Mouse (Mus musculus): ENCODE measurements at regions not wholly inside any gene's neighbourhood (a gene's known extent, or its start where the extent isn't known, plus 50 kb on each side); places are given as distances from the start of the nearest gene placed in this dataset.

DNA sequence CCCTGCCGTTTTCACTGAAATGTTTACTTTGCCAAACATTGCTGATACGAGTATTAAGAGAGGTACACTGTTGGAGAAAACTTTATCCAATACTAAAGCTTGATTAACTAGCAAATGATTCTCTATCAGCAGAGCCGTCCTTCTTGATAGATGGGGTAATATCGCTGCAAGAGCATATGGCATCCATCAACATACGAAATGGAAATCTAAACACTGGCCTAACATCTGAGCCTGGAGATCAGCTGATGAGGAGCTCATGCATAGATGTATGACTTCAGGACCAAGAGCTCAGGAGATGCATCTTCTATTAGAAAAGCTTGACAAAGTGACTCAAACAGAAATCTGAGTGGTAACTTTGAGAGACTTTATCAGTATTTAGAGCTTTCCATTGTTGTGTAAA, 666.5 kb downstream of the Defb40 start:
- DNase-seq (ENCODE audit: low spot score), result no peak

DNA sequence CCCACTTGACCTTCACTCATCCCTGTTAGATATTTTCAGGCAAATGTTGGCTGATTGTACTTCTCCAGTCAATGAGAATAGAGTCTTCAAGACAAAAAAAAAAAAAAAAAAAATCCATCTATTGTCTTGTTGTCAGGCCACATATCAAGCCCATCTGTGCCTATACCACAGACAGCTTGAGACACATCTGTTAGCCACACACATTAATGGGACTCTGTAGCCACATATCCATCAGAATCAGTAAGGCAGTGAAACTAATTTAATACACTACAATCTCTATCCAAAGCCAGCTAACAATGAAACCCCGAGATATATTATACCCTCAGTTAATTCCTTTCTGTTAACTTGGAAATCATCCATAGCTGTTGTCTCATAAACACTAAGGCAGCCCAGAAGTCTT, 667.1 kb downstream of the Defb40 start:
- DNase-seq (ENCODE audit: low spot score), result peak; percentile 11

DNA sequence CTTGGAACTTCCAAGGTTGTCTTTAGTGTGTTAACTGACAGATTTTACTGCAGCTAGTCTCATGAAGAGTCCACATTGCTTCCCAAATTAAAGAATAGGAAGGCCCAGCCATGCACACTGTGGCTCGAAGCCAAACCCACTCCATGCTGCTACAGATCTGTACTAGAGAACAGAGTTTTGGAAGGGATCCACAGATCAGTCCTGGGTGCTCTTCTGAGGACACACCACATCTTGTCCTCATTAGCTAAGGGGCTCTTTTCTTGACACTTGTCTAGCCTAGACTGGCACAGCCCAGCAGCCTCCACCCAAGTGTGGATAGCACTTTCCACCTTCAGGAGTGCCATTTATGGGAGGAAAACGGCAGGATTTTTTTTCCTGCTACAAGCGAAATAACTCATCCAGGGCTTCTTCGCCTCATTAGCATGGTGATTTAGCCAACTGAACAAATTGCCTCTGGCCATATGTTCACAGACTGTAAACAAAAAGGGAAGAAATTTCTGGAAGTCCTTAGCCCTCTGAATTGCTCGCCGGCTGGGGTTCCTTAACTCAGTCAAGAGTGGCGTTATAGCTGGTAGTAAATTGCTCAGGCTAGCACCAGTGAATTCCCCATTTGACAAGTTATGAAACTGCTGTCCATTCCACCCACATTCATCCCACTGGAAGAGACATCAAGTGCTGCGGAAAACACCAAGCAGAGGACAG, 690.4 kb downstream of the Defb40 start:
- DNase-seq (ENCODE audit: low spot score), result no peak

DNA sequence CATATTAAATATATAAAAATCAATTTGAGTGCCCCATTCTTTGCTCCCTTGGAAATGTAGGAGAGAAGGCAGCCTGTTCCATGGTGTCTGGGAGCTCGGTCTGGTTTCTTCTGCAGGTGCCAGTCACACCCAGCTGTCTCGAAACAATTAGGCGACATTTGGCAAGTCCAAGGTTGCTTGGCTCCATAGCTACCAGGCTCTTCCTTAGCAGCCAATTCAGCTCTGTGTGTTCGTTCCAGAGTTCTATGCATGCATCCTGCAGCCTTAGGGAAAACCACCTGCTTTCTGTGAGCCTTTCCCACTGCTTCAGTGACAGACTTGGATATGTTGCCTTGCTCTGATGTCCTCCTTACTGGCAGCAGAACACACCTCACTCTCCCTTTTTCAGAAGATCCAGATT, 698.1 kb downstream of the Defb40 start:
- no peak for DNase-seq (ENCODE audit: low spot score)

DNA sequence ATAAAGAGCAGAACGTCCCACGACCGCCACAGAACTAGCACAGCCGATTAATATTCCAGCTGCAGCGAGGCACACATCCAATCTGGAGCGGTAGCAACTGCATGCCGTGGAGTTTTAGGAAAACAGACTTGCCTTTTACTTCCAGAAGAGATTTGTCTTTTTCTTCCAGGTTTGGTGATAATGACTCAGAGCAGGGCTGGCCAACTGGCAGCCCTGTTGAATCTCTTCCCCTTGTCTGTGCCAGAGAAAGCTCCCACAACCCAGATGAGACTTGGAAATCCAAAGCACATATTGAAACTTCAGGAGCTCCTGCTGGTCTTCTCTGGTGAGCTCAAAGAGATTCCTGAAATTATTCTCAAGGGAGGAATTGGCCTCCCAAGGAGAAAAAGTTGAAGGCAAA, 709.8 kb downstream of the Defb40 start:
- peak; percentile 17 for DNase-seq (ENCODE audit: low spot score)

DNA sequence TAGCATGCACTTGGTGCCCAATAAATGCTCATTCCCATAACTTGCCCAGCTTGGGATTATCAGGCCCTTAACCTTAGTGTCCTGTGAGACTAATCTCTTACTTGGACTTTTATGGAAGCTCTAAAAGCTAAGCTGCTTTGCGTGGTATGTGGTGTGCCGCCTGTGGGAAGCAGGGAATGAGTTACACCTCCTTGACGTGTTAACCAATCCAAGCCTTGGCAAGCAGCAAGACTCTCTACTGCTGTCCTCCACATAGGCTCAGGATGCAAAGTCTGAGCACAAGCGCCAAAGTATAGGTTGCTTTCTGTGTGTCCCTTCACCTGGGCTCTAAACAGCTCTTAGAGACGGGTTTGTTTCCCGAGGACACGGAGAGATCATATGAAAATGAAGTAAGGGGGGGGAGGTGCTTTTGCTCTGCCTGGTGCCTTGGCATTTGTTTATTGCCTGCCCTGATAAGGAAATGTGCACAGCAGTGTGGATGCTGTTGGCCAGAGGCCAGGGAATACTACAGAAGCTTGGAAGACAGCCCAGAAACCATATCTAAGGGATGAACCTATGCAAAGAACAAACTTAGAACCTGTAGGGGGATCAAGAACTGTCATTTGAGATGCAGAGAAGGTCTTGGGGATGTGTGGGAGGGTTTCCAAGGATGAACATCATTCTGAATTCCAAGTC, 719.6 kb downstream of the Defb40 start:
- no peak for DNase-seq (ENCODE audit: low spot score)

DNA sequence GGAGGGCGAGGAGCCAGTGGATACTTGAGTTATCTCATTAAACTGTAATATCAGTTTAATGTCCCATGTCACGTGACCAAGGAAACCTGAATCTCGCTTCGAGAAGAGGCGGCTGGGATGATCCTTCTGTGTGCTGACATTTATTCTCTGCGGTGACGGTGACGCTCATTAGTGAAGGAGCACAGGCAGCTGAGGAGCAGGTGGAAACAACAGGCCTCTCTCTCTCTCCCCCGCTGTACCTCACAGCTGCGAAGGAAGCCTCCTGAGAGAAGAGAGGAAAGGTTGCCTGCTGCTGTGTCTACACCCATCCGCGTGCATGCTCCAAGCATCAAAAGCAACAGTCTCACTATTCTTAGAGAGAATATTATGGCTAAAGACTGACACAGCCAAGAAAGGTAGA, 731.8 kb downstream of the Defb40 start:
- DNase-seq (ENCODE audit: low spot score), result no peak

DNA sequence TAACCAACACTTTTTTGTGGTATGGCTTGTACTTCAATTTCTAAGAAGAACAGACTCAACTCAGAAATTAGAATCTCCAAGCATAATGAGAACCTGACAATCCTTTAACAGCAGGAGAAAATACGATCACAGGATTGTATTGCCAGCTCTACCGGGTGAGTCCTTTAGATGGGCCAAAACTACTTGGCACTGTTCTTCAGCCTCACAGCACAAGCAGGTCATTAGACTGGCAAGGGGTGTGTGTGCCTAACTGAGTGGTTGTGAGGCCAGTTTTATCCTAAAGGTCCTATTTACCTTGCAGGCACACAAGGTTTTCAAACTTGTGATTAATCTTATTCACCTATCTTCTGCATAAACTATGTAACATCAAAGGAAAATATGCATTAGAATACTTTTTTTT, 760.5 kb downstream of the Defb40 start:
- no peak for DNase-seq (ENCODE audit: low spot score)

DNA sequence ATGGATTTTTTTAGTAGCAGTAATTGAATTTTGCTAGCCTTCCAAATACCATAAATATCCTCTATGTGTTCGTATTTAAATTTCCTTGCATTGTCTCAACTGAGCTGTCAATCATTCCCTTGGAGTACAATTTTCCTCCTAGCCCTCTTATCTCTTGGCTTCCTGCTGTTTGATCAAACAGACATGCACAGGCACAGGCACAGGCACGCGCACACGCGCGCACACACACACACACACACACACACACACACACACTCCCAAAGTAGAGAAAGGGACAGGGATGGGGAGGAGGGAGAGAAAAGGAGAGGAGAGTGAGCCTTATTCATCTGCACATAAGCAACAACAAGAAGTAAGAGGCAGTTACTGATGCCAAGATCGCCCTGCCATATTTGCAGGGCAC, 760.9 kb downstream of the Defb40 start:
- DNase-seq (ENCODE audit: low spot score), result no peak

DNA sequence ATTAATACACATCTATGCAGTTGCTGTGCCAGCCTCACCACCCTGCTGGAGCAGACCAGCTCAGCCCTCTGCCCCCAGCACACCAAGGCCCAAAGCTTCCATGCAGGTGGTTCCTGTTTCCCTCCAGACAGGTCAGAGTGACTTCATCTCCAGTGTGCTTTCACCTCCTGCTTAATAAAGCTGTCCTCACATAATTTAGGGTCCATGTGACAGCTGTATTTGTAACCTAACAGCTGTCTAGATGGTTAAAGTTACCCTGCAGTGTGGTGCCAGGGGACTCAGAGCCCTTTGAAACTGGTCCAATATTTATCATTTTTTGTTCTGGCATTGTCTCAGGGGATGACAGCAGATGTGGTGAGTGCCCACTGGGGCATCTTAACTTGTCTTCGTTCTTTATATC, 761.5 kb downstream of the Defb40 start:
- DNase-seq (ENCODE audit: low spot score), result no peak

DNA sequence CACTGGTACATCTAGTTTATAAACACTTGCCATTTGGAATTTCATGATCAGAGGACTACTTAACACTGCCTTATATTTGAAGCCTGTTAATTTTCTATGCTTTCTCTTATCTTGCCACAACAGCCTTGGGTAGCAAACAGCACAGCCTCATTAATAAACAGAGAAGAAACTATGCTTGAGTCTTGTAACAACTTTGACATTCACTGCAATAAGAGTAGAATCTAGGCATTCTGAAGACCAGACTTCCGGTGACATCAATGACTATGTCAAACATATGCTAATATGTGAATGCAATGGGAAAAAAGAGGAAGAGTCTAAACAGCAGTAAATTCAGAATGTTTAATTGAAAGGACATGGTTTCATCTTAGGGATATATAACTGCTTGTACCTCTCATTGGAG, 768.0 kb downstream of the Defb40 start:
- DNase-seq (ENCODE audit: low spot score), result no peak

DNA sequence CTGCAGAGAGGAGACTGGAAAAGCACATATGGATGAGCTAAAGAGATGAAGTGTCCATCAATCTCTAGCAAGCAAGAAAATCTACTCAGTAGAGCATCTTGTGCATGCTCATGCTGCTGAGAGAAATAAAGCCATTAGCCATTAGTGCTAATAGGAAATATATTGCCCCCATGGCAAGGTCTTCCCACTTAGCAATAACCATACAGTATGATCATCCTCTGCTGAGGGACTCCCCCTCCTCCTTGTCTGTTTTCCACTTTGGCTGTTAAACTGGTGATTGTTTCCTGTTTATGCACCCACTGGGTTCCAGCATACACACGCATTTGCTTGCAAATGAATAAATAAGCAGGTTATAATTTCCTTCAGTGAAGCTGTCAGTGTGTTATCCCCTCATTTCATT, 769.4 kb downstream of the Defb40 start:
- no peak for DNase-seq (ENCODE audit: low spot score)

DNA sequence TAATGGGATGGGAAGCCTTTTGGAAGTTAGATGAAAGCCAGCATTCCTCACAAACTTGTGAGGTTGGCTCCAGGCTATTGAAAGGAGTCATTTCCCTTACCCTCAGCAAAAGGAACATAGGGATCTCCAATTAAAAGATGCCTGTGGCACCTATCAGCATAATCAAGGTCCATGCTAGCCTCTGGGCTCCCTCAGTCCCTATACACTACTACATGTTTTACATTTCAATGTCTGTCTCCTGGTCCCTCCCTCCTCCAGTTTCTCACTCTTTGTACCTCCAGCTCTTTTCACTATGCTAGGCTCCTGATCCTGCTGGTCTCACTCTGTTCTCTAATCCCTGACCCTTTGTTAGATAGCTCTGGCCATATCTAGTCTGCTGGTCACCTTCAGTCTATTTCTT, 790.6 kb downstream of the Defb40 start:
- no peak for DNase-seq (ENCODE audit: low spot score)

DNA sequence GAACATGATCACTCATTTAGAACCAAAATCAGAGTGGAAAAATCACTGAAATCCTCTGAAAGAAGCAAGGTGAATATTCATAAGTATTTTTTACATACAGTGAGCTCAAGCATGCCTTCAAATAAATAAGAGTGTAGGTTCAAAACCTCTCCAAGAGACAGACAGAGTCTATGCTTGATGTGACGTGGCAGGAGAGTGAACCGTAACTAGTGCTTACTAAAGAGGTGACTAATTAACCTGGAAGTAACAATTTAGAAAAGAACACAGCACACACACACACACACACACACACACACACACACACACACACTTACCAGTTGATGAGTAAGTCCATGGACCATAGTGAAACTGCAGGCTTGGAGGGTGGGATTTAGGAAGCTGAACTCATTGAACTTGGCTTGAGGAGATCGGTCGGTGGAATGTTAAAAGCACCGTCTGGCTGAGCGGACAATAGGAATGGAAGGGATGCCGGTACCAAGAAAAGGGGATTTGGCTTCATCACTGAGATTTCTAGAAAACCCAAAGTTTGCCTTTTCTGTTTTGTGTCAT, 802.4 kb downstream of the Defb40 start:
- DNase-seq (ENCODE audit: low spot score), result no peak

DNA sequence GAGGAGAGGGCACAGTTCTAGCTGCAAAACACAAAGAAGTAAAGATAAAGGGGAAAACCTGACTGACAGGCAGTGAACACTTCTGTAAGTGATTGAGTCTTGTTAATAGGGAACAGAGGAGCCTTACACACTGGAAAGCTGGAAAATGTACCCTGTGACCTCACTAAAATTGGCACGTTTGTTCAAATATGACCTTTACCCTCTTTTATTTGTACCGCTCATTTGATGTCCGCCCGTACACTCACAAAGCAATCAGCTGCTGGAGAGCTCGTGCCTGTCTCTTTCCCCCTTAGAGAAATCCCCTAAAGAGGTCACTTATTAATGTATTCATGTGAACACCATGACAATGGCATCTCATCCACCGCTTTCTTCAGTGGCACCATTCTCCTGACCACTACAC, 819.4 kb downstream of the Defb40 start:
- no peak for DNase-seq (ENCODE audit: low spot score)

DNA sequence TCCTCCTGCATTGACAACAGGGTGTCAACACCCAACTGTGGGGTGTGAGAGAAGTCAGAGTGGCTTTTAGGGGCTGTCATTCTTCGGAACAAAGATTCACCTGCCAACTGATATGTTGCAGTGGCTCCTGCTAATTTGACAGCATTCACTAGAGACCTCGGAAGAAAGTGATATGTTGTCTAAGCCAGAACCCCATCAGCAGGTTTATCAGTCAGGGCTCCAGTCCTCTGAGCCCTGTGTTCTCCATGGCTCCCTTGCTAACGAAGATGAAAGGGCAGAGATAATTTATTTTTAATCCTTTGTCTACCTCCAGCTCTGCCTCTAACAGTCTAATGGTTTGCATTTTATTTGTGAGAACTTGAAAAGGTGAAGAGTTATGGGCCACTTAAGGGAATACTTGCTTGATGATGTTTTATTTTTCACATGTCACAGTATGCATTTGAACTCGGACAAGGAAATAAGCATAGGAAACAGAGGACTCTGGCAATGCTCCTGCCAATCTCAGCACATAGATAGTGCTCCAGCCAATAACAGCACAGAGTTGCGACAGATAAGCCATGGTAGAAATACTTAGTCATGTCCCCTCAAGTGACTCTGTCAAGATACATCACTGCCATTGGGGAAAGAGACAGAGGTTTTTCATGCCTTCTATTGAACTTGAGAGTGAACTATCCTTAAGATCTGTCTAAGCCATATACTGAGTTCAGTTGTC, 862.6 kb downstream of the Defb40 start:
- DNase-seq (ENCODE audit: low spot score), result no peak

DNA sequence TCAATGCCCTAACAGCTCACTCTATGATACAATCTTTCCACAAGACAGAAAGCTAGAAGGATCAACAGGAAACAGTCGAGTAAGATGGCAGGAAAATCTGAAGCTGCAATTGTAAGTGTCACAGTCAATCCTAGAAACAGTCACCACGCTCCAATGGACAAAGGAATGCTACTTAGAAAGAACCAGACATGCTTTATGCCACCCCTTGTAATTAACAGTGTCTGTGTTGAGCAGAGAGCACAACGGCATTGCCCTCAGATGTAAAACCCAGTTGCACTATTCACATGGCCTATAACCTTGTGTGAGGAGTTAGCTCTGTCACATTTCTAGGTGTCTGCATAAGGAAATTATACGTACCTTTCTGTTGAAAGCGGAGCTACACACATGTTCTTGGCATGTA, 864.8 kb downstream of the Defb40 start:
- DNase-seq (ENCODE audit: low spot score), result no peak

DNA sequence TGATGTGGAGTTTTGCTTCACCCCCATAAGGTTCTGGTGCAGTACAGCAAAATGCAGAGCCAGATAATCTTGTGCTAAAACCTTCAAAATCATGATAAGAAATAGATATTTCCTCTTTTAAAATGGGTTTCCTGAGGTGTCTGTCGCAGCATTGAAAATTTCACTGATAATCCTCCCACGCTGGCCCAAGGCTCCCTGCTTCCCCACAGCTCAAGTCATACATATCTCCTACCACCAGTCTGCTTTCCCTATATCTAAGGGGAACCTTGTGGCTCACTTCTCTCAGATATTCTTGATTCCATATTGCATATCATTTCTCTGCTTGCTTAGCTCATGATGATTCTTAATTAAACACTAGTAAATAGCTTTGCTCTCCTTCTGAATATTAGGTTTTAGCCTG, 868.6 kb downstream of the Defb40 start:
- no peak for DNase-seq (ENCODE audit: low spot score)

DNA sequence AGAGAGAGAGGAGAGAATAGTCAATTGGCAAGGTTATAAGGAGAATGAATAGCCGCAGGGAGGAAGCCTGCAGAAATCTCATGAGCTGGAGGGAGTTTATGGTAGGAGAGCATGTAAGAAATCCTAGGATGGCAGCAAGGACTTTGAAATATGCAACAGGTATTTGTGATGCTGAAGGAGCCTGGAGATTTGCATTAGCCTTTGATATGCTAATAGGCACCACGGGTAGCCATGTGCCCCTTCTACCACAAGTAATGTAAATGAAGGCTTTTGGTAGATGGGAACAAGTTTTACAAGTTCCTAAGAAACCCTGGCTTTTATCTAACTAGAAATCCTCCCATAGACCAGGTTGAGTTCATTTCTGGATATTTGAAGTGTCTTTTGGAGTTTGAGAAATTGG, 871.2 kb downstream of the Defb40 start:
- no peak for DNase-seq (ENCODE audit: low spot score)

DNA sequence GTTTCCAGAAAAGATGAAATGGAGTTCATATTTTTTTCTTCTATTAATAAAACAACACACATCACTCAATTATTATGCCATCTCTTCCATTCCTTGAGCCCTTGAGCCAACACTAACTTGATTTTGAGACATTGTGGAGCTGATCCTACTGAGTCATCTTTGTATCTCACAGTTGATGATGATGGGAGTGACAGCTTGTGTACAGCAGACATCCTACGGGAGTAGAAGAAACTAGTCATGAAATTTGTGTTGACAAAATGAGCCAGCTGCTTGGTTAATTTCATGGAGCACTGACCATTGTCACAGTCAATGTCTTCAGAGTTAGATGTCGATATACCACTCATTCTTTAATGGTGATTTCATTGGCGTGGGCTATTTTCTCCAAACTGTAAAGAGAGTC, 912.6 kb downstream of the Defb40 start:
- DNase-seq (ENCODE audit: low spot score), result no peak

DNA sequence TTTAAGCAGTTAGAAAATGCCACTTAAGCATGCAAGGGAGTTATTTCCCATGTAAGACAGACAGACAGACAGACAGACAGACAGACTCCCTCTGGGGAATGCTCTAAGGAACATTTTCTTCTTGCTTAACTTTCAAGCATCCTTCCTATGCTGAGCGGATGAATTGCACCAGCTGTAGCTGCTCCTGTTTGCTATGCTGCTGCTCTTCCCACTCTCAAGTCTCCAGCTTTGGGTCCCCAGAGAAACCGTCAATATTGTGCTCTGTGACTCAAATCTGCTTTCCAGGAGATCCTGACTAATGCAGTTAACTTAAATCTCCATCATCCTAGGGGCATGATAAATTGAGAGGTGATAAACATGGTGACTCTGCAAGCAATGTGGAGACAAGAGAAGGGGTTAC, 918.5 kb downstream of the Defb40 start:
- DNase-seq (ENCODE audit: low spot score), result no peak

DNA sequence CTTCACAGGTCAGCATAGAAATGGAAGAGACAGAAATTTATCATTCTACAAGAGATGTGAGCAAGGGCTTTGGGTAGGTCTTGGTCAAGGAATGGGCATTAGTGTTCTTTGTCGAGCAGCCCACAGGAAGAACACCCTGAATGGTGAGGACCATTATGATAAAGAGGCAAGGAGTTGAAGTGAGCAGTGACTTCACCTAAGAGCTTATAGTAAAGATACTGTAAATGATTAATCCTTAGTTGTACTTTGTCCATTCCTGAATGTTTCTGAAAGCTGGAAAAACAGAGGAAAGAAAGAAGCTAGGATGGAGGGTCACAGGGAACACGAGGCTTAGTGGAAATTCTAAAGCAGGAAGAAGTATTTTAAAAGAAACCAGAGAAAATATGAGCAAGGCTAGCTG, 956.9 kb downstream of the Defb40 start:
- no peak for DNase-seq (ENCODE audit: low spot score)

DNA sequence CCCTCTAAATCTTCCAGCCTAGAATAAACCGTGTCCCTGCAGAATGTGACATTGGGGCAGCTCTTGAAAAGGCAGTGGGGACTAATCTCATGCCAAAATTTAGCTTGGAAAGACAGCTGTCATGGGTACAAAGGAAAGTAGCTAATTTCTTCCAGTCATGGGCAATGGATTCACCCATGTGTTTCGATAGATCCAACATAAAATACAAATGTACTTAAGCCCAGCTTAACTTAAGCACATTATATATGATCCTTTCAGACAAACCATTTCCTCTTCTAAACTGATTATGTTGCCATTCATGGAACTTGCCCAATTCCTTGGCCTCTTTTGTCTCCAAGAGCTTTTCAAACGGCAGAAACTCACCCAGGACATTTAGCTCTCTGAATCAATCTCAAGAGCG, 970.5 kb downstream of the Defb40 start:
- DNase-seq (ENCODE audit: low spot score), result no peak
